Mouse (Mus musculus): ENCODE data around the gene Selenom. TPM values are rescaled to one million over a fixed set of nuclear protein-coding genes. Genes with fewer than 3 reads are reported as not detected.

Gene Selenom
- total RNA-seq, 2 experiments from 2014 or later, result 50.1 to 58.0 TPM

GRCm38 (mm10) chr11:3547969-3548368, 33.5 kb downstream of the Selenom start:
- no peak for DNase-seq (ENCODE audit: low spot score in 2 of 2)

- DNase-seq (ENCODE audit: low spot score in 2 of 2), result no peak
These were observed 34.2 kb downstream of the Selenom start for GRCm38 (mm10) chr11:3548564-3549295.

GRCm38 (mm10) chr11:3549791-3550190, 35.3 kb downstream of the Selenom start:
- no peak for DNase-seq (ENCODE audit: low spot score in 2 of 2)

- no peak for DNase-seq (ENCODE audit: low spot score in 2 of 2)
These were observed 40.5 kb downstream of the Selenom start for GRCm38 (mm10) chr11:3554976-3555375.

- no peak for DNase-seq (ENCODE audit: low spot score in 2 of 2)
These were observed 43.4 kb downstream of the Selenom start for GRCm38 (mm10) chr11:3557852-3558251.

GRCm38 (mm10) chr11:3560202-3560601, 45.7 kb downstream of the Selenom start:
- DNase-seq (ENCODE audit: low spot score in 2 of 2), result no peak

GRCm38 (mm10) chr11:3563853-3564252, 49.4 kb downstream of the Selenom start:
- no peak for DNase-seq (ENCODE audit: low spot score in 2 of 2)

GRCm38 (mm10) chr11:3564451-3564850, 50.0 kb downstream of the Selenom start:
- DNase-seq (ENCODE audit: low spot score in 2 of 2), result no peak

GRCm38 (mm10) chr11:3566018-3566417, 51.5 kb downstream of the Selenom start:
- DNase-seq (ENCODE audit: low spot score in 2 of 2), result no peak

Other genes with a start within 250 kb of the Selenom start
- 100 to 1,000 TPM; 116 to 117 TPM for gene Drg1, start 248.3 kb upstream of the Selenom start, total RNA-seq (2021)
- gene Patz1, start 225.8 kb upstream of the Selenom start, total RNA-seq (2021), result 10 to 100 TPM; 67.7 to 72.5 TPM
- gene Pik3ip1, start 184.3 kb upstream of the Selenom start, total RNA-seq (2021), result 10 to 100 TPM; 31.9 to 32.2 TPM
- 10 to 100 TPM; 42.8 to 44.0 TPM for gene Limk2, start 105.5 kb upstream of the Selenom start, total RNA-seq (2021)
- 10 to 100 TPM; 33.7 to 35.6 TPM for gene Rnf185, start 62.3 kb upstream of the Selenom start, total RNA-seq (2021)
- under 1 TPM; 0.20 to 0.22 TPM for gene Pla2g3, start 26.4 kb upstream of the Selenom start, total RNA-seq (2021)
- gene Inpp5j, start 9.9 kb upstream of the Selenom start, total RNA-seq (2021), result 1 to 10 TPM; 1.8 to 2.2 TPM
- gene Smtn, start 25.9 kb downstream of the Selenom start, total RNA-seq (2021), result 10 to 100 TPM; 72.9 to 75.1 TPM
- gene Morc2a, start 134.5 kb downstream of the Selenom start, total RNA-seq (2021), result 10 to 100 TPM; 57.1 to 68.6 TPM